Mouse (Mus musculus) liver (tissue): ENCODE data around the gene Mt4.
"Not testable (repeated sequence)": the region's sequence is repeated elsewhere in the genome, so short reads cannot be mapped to it uniquely, and the experiment has no call there.

Experiments
- DNase-seq: peaks from one replicate; pipeline ENCODE4 v3.0.0-alpha.2; 2020; ENCODE audit warnings: mixed read lengths

Mt4 gene

GRCm38 (mm10) chr8:94136933-94137332, at the start of gene Mt4:
TSS of gene Mt4 (plus strand) at chr8:94137197.
- no peak for DNase-seq

- no peak for DNase-seq
Measured at GRCm38 (mm10) chr8:94087964-94088363, 49.0 kb upstream of the Mt4 start.

GRCm38 (mm10) chr8:94089715-94090114, 47.3 kb upstream of the Mt4 start:
- no peak for DNase-seq

GRCm38 (mm10) chr8:94092848-94093247, 44.1 kb upstream of the Mt4 start:
- no peak for DNase-seq

GRCm38 (mm10) chr8:94094281-94094680, 42.7 kb upstream of the Mt4 start:
- no peak for DNase-seq

- DNase-seq = peak; percentile 98
Measured at GRCm38 (mm10) chr8:94098081-94098974, 38.7 kb upstream of the Mt4 start, which contains the start of gene Bbs2. TSS of gene Bbs2 (minus strand) at chr8:94098928.

- DNase-seq = no peak
Measured at GRCm38 (mm10) chr8:94098996-94099395, 38.0 kb upstream of the Mt4 start.

GRCm38 (mm10) chr8:94104146-94104545, 32.9 kb upstream of the Mt4 start:
- no peak for DNase-seq

GRCm38 (mm10) chr8:94107871-94108270, 29.1 kb upstream of the Mt4 start:
- DNase-seq = no peak

GRCm38 (mm10) chr8:94109396-94109795, 27.6 kb upstream of the Mt4 start:
- peak; percentile 86 for DNase-seq

GRCm38 (mm10) chr8:94109835-94110234, 27.2 kb upstream of the Mt4 start:
- DNase-seq = peak; percentile 20

GRCm38 (mm10) chr8:94110526-94111177, 26.3 kb upstream of the Mt4 start:
- DNase-seq = peak; percentile 52

GRCm38 (mm10) chr8:94113435-94113834, 23.6 kb upstream of the Mt4 start:
- no peak for DNase-seq

- no peak for DNase-seq
Measured at GRCm38 (mm10) chr8:94113972-94114371, 23.0 kb upstream of the Mt4 start.

- peak; percentile 75 for DNase-seq
Measured at GRCm38 (mm10) chr8:94118776-94119430, 18.1 kb upstream of the Mt4 start.

GRCm38 (mm10) chr8:94121625-94122024, 15.4 kb upstream of the Mt4 start:
- no peak for DNase-seq

GRCm38 (mm10) chr8:94122711-94123468, 14.1 kb upstream of the Mt4 start:
- no peak for DNase-seq

GRCm38 (mm10) chr8:94127711-94128110, 9.3 kb upstream of the Mt4 start:
- DNase-seq = no peak

- no peak for DNase-seq
Measured at GRCm38 (mm10) chr8:94129133-94129789, 7.7 kb upstream of the Mt4 start.

- no peak for DNase-seq
Measured at GRCm38 (mm10) chr8:94130126-94130525, 6.9 kb upstream of the Mt4 start.

- DNase-seq = no peak
Measured at GRCm38 (mm10) chr8:94132096-94132495, 4.9 kb upstream of the Mt4 start.

- DNase-seq = not testable (repeated sequence)
Measured at GRCm38 (mm10) chr8:94134601-94135000, 2.4 kb upstream of the Mt4 start.
